Mouse (Mus musculus): ENCODE results near the gene Cbx7. TPM values are rescaled to one million over a fixed set of nuclear protein-coding genes. Genes with fewer than 3 reads are reported as not detected.

Gene Cbx7
- total RNA-seq, 1 experiment, result 171 TPM

GRCm38 (mm10) chr15:80000694-80001093, 29.8 kb upstream of the Cbx7 start:
- Histone ChIP-seq H3K9me3 (ENCODE audit: control insufficient read depth, insufficient read depth, low read depth, low read length) (no peaks in the 10 kb centered on the region), H3K27ac (ENCODE audit: insufficient read depth, low read depth, low read length, poor library complexity, severe bottlenecking) (no peak overlapping the region), H3K9ac (ENCODE audit: insufficient read depth, low read depth, low read length, poor library complexity, severe bottlenecking) (no peak overlapping the region), H3K4me1 (ENCODE audit: control insufficient read depth in 2 of 2, insufficient read depth in 2 of 2, low read length in 2 of 2, poor library complexity in 1 of 2) (peaks cover 3 to 21% of the 10 kb centered on the region in 2 experiments; a peak in 2 of 4 replicates), H3K4me3 (ENCODE audit: insufficient read depth in 1 of 2, low read depth in 1 of 2, low read length in 2 of 2, poor library complexity in 1 of 2, severe bottlenecking in 1 of 2) (no peak overlapping the region), H3K36me3 (ENCODE audit: control insufficient read depth, insufficient read depth, low read length, poor library complexity, severe bottlenecking) (peaks cover 9% of the 10 kb centered on the region; the same call in 1 of the 2 replicates)
- in situ Hi-C loops (cut with MboI; ENCODE audit: low sequenced_read_pairs in 2 of 2, unreplicated experiment in 2 of 2), result no loop called here
- DNase-seq (ENCODE audit: low read depth, low spot score), result no peak
- no peak for TF ChIP-seq MAFK (IDR thresholded peaks at IDR 0.05; ENCODE audit: insufficient read depth, low read depth, low read length)
- no peak for TF ChIP-seq CHD2 (IDR thresholded peaks at IDR 0.05; ENCODE audit: low read depth, low read length)
- TF ChIP-seq HCFC1 (IDR thresholded peaks at IDR 0.05; ENCODE audit: borderline replicate concordance, insufficient read depth, low read length), result no peak
- no peak for TF ChIP-seq ZNF384 (IDR thresholded peaks at IDR 0.05; ENCODE audit: low read depth, low read length)
- TF ChIP-seq ZC3H11A (IDR thresholded peaks at IDR 0.05; ENCODE audit: borderline replicate concordance, low read depth, low read length), result no peak

- in situ Hi-C loops (cut with MboI; ENCODE audit: low sequenced_read_pairs in 2 of 2, unreplicated experiment in 2 of 2), result no loop called here
Observed at GRCm38 (mm10) chr15:79997988-79998387, 27.1 kb upstream of the Cbx7 start.

GRCm38 (mm10) chr15:79996781-79997180, 25.9 kb upstream of the Cbx7 start:
- Histone ChIP-seq H3K9me3 (ENCODE audit: control insufficient read depth, insufficient read depth, low read depth, low read length) (no peaks in the 10 kb centered on the region), H3K4me3 (ENCODE audit: insufficient read depth in 1 of 2, low read depth in 1 of 2, low read length in 2 of 2, poor library complexity in 1 of 2, severe bottlenecking in 1 of 2) (no peak overlapping the region), H3K36me3 (ENCODE audit: control insufficient read depth, insufficient read depth, low read length, poor library complexity, severe bottlenecking) (peaks cover 9% of the 10 kb centered on the region; the same call in 1 of the 2 replicates), H3K4me1 (ENCODE audit: control insufficient read depth in 2 of 2, insufficient read depth in 2 of 2, low read length in 2 of 2, poor library complexity in 1 of 2) (peaks cover 0 to 6% of the 10 kb centered on the region in 2 experiments; a peak in 2 of 4 replicates), H3K27ac (ENCODE audit: insufficient read depth, low read depth, low read length, poor library complexity, severe bottlenecking) (no peak overlapping the region), H3K9ac (ENCODE audit: insufficient read depth, low read depth, low read length, poor library complexity, severe bottlenecking) (no peak overlapping the region)
- TF ChIP-seq MAFK (IDR thresholded peaks at IDR 0.05; ENCODE audit: insufficient read depth, low read depth, low read length) (no peak), HCFC1 (IDR thresholded peaks at IDR 0.05; ENCODE audit: borderline replicate concordance, insufficient read depth, low read length) (no peak), ZNF384 (IDR thresholded peaks at IDR 0.05; ENCODE audit: low read depth, low read length) (no peak), ZC3H11A (IDR thresholded peaks at IDR 0.05; ENCODE audit: borderline replicate concordance, low read depth, low read length) (no peak), CHD2 (IDR thresholded peaks at IDR 0.05; ENCODE audit: low read depth, low read length) (no peak)
- in situ Hi-C loops (cut with MboI; ENCODE audit: low sequenced_read_pairs in 2 of 2, unreplicated experiment in 2 of 2), result no loop called here
- no peak for DNase-seq (ENCODE audit: low read depth, low spot score)

More at GRCm38 (mm10) chr15:79997988-79998387, 27.1 kb upstream of the Cbx7 start:
- peaks cover 0 to 7% of the 10 kb centered on the region in 2 experiments; a peak in 2 of 4 replicates for H3K4me1 ChIP-seq (ENCODE audit: control insufficient read depth in 2 of 2, insufficient read depth in 2 of 2, low read length in 2 of 2, poor library complexity in 1 of 2)
- H3K36me3 ChIP-seq (ENCODE audit: control insufficient read depth, insufficient read depth, low read length, poor library complexity, severe bottlenecking), result peaks cover 9% of the 10 kb centered on the region; the same call in 1 of the 2 replicates
- H3K9ac ChIP-seq (ENCODE audit: insufficient read depth, low read depth, low read length, poor library complexity, severe bottlenecking), result no peak overlapping the region
- no peak overlapping the region for H3K27ac ChIP-seq (ENCODE audit: insufficient read depth, low read depth, low read length, poor library complexity, severe bottlenecking)
- no peak for DNase-seq (ENCODE audit: low read depth, low spot score)
- no peak for TF ChIP-seq HCFC1 (IDR thresholded peaks at IDR 0.05; ENCODE audit: borderline replicate concordance, insufficient read depth, low read length)
- no peak overlapping the region for H3K4me3 ChIP-seq (ENCODE audit: insufficient read depth in 1 of 2, low read depth in 1 of 2, low read length in 2 of 2, poor library complexity in 1 of 2, severe bottlenecking in 1 of 2)
- H3K9me3 ChIP-seq (ENCODE audit: control insufficient read depth, insufficient read depth, low read depth, low read length), result no peaks in the 10 kb centered on the region

- in situ Hi-C loops (cut with MboI; ENCODE audit: low sequenced_read_pairs in 2 of 2, unreplicated experiment in 2 of 2), result no loop called here
- Histone ChIP-seq H3K9me3 (ENCODE audit: control insufficient read depth, insufficient read depth, low read depth, low read length) (no peaks in the 10 kb centered on the region), H3K4me3 (ENCODE audit: insufficient read depth in 1 of 2, low read depth in 1 of 2, low read length in 2 of 2, poor library complexity in 1 of 2, severe bottlenecking in 1 of 2) (no peak overlapping the region), H3K27ac (ENCODE audit: insufficient read depth, low read depth, low read length, poor library complexity, severe bottlenecking) (no peak overlapping the region), H3K4me1 (ENCODE audit: control insufficient read depth in 2 of 2, insufficient read depth in 2 of 2, low read length in 2 of 2, poor library complexity in 1 of 2) (peaks cover 0 to 4% of the 10 kb centered on the region in 2 experiments; a peak in 2 of 4 replicates), H3K9ac (ENCODE audit: insufficient read depth, low read depth, low read length, poor library complexity, severe bottlenecking) (no peak overlapping the region), H3K36me3 (ENCODE audit: control insufficient read depth, insufficient read depth, low read length, poor library complexity, severe bottlenecking) (peaks cover 9% of the 10 kb centered on the region; the same call in 1 of the 2 replicates)
- DNase-seq (ENCODE audit: low read depth, low spot score), result no peak
- TF ChIP-seq CHD2 (IDR thresholded peaks at IDR 0.05; ENCODE audit: low read depth, low read length) (no peak), HCFC1 (IDR thresholded peaks at IDR 0.05; ENCODE audit: borderline replicate concordance, insufficient read depth, low read length) (no peak), ZNF384 (IDR thresholded peaks at IDR 0.05; ENCODE audit: low read depth, low read length) (no peak), MAFK (IDR thresholded peaks at IDR 0.05; ENCODE audit: insufficient read depth, low read depth, low read length) (no peak)
Observed at GRCm38 (mm10) chr15:79995552-79995951, 24.6 kb upstream of the Cbx7 start.

GRCm38 (mm10) chr15:79994566-79994965, 23.6 kb upstream of the Cbx7 start:
- H3K4me1 ChIP-seq (ENCODE audit: control insufficient read depth in 2 of 2, insufficient read depth in 2 of 2, low read length in 2 of 2, poor library complexity in 1 of 2), result peaks cover 0 to 4% of the 10 kb centered on the region in 2 experiments; a peak in 2 of 4 replicates
- H3K9me3 ChIP-seq (ENCODE audit: control insufficient read depth, insufficient read depth, low read depth, low read length), result no peaks in the 10 kb centered on the region
- no peak overlapping the region for H3K27ac ChIP-seq (ENCODE audit: insufficient read depth, low read depth, low read length, poor library complexity, severe bottlenecking)
- DNase-seq (ENCODE audit: low read depth, low spot score), result no peak
- H3K36me3 ChIP-seq (ENCODE audit: control insufficient read depth, insufficient read depth, low read length, poor library complexity, severe bottlenecking), result peaks cover 9% of the 10 kb centered on the region; the same call in 1 of the 2 replicates
- no peak for TF ChIP-seq HCFC1 (IDR thresholded peaks at IDR 0.05; ENCODE audit: borderline replicate concordance, insufficient read depth, low read length)
- TF ChIP-seq MAFK (IDR thresholded peaks at IDR 0.05; ENCODE audit: insufficient read depth, low read depth, low read length), result no peak
- TF ChIP-seq CHD2 (IDR thresholded peaks at IDR 0.05; ENCODE audit: low read depth, low read length), result no peak
- H3K9ac ChIP-seq (ENCODE audit: insufficient read depth, low read depth, low read length, poor library complexity, severe bottlenecking), result no peak overlapping the region
- in situ Hi-C loops (cut with MboI; ENCODE audit: low sequenced_read_pairs in 2 of 2, unreplicated experiment in 2 of 2), result no loop called here
- no peak overlapping the region for H3K4me3 ChIP-seq (ENCODE audit: insufficient read depth in 1 of 2, low read depth in 1 of 2, low read length in 2 of 2, poor library complexity in 1 of 2, severe bottlenecking in 1 of 2)
